Mouse (Mus musculus) embryonic facial prominence, embryonic 14.5 days (tissue): ENCODE measurements at regions not wholly inside any gene's neighbourhood (a gene's known extent, or its start where the extent isn't known, plus 50 kb on each side); places are given as distances from the start of the nearest gene placed in this dataset.
"Not testable (repeated sequence)": the region's sequence is repeated elsewhere in the genome, so short reads cannot be mapped to it uniquely, and the experiment has no call there.

ENCODE experiments used
- ATAC-seq: fragments of 200-750 bp; cut with Nextera tagmentation; 2 replicates; pipeline ENCODE4 v1.8.0; 2017; ENCODE audit warnings: low read depth, moderate number of reproducible peaks, moderate TSS enrichment
- DNase-seq: peaks from one replicate; pipeline ENCODE4 v3.0.0-alpha.2; 2015; ENCODE audit warnings: low spot score
- H3K27ac ChIP-seq: fragments of 300-500 bp; sonication (generic); replicated peaks from 2 replicates; pipeline ENCODE4 v1.5.1; 2014; ENCODE audit warnings: low read depth, mild to moderate bottlenecking, low read length, moderate library complexity
- H3K27me3 ChIP-seq: fragments of 300-500 bp; sonication (generic); replicated peaks from 2 replicates; pipeline ENCODE4 v1.6.1; 2014; ENCODE audit warnings: low read length; ENCODE audit not compliant: control insufficient read depth, insufficient read depth
- H3K36me3 ChIP-seq: fragments of 300-500 bp; sonication (generic); 2 replicates; pipeline ENCODE4 v1.6.1; 2014; ENCODE audit warnings: low read length, mixed read lengths; ENCODE audit not compliant: control insufficient read depth, insufficient read depth
- H3K4me1 ChIP-seq: fragments of 300-500 bp; sonication (generic); 2 replicates; pipeline ENCODE4 v1.6.1; 2014; ENCODE audit warnings: antibody characterized with exemption, low read length; ENCODE audit not compliant: control insufficient read depth, insufficient read depth
- H3K4me2 ChIP-seq: fragments of 300-500 bp; sonication (generic); 2 replicates; pipeline ENCODE4 v1.6.1; 2014; ENCODE audit warnings: low read depth, mild to moderate bottlenecking, low read length, moderate library complexity, mixed read lengths
- H3K4me3 ChIP-seq: fragments of 300-500 bp; sonication (generic); 2 replicates; pipeline ENCODE4 v1.5.1; 2014; ENCODE audit warnings: low read depth, mild to moderate bottlenecking, low read length
- H3K9ac ChIP-seq: fragments of 300-500 bp; sonication (generic); 2 replicates; pipeline ENCODE4 v1.6.1; 2014; ENCODE audit warnings: low read depth, mild to moderate bottlenecking, low read length, moderate library complexity, mixed read lengths
- H3K9me3 ChIP-seq: fragments of 300-500 bp; sonication (generic); 2 replicates; pipeline ENCODE4 v1.6.1; 2016; ENCODE audit warnings: low read length; ENCODE audit not compliant: control insufficient read depth
- WGBS: fragments of 180-500 bp; shearing (Covaris S2); extraction: QIAGEN DNeasy Blood & Tissue Kit; methylation state at CpG from one replicate; pipeline ENCODE4 v1.1.7; 2014; 5-methylcytosine and 5-hydroxymethylcytosine counted together

- Histone ChIP-seq H3K27me3 (no peaks in the 10 kb centered on the region), H3K4me2 (no peak overlapping the region), H3K27ac (no peak overlapping the region), H3K4me1 (no peaks in the 10 kb centered on the region), H3K36me3 (no peaks in the 10 kb centered on the region), H3K9ac (no peak overlapping the region), H3K4me3 (no peak overlapping the region), H3K9me3 (no peaks in the 10 kb centered on the region)
- no peak for ATAC-seq
- DNase-seq = peak; percentile 23
- WGBS = 59% methylated on average over 4 of the region's 4 CpGs
Measured at GRCm38 (mm10) chr13:58663316-58663715, 52.6 kb upstream of the Slc28a3 start.

GRCm38 (mm10) chr13:58668664-58669063 is 58.0 kb upstream of the Slc28a3 start:
- peak overlapping the region; percentile 40 for H3K4me2 ChIP-seq
- H3K36me3 ChIP-seq = no peaks in the 10 kb centered on the region
- H3K4me1 ChIP-seq = peaks cover 7% of the 10 kb centered on the region; the same call in 1 of the 2 replicates
- no peak for DNase-seq
- no peaks in the 10 kb centered on the region for H3K9me3 ChIP-seq
- no peak for ATAC-seq
- H3K4me3 ChIP-seq = no peak overlapping the region
- no peak overlapping the region for H3K27ac ChIP-seq
- no peaks in the 10 kb centered on the region for H3K27me3 ChIP-seq
- H3K9ac ChIP-seq = no peak overlapping the region
- WGBS = 64% methylated on average over 21 of the region's 21 CpGs

GRCm38 (mm10) chr13:58670206-58670605 is 59.5 kb upstream of the Slc28a3 start:
- peak; percentile 77 for DNase-seq
- peaks cover 7% of the 10 kb centered on the region; the same call in 1 of the 2 replicates for H3K4me1 ChIP-seq
- 0 out of 2 replicates have a peak overlapping the region, but pooled peaks have one; percentile 23 for H3K4me2 ChIP-seq
- ATAC-seq = no peak
- H3K27ac ChIP-seq = no peak overlapping the region
- no peak overlapping the region for H3K4me3 ChIP-seq
- H3K27me3 ChIP-seq = no peaks in the 10 kb centered on the region
- no peaks in the 10 kb centered on the region for H3K36me3 ChIP-seq
- H3K9me3 ChIP-seq = no peaks in the 10 kb centered on the region
- no peak overlapping the region for H3K9ac ChIP-seq
- WGBS = 31% methylated on average over 9 of the region's 9 CpGs

- H3K4me2 ChIP-seq, H3K27me3 ChIP-seq, H3K9ac ChIP-seq, ATAC-seq, H3K27ac ChIP-seq, H3K4me1 ChIP-seq, H3K4me3 ChIP-seq, DNase-seq, H3K9me3 ChIP-seq, H3K36me3 ChIP-seq: not testable (repeated sequence)
- 78% methylated on average over 1 of the region's 1 CpGs for WGBS
Measured at GRCm38 (mm10) chr13:58675611-58676010, 64.9 kb upstream of the Slc28a3 start.

GRCm38 (mm10) chr13:58677521-58677920 is 66.8 kb upstream of the Slc28a3 start:
- Histone ChIP-seq H3K27ac (no peak overlapping the region), H3K27me3 (no peaks in the 10 kb centered on the region), H3K9me3 (no peaks in the 10 kb centered on the region), H3K4me1 (no peaks in the 10 kb centered on the region), H3K9ac (no peak overlapping the region), H3K36me3 (no peaks in the 10 kb centered on the region), H3K4me3 (no peak overlapping the region), H3K4me2 (no peak overlapping the region)
- no peak for ATAC-seq
- WGBS = 85% methylated on average over 7 of the region's 7 CpGs
- no peak for DNase-seq

- no peak overlapping the region for H3K27ac ChIP-seq
- H3K36me3 ChIP-seq = no peaks in the 10 kb centered on the region
- H3K27me3 ChIP-seq = no peaks in the 10 kb centered on the region
- no peak overlapping the region for H3K4me2 ChIP-seq
- no peaks in the 10 kb centered on the region for H3K4me1 ChIP-seq
- no peak overlapping the region for H3K9ac ChIP-seq
- 76% methylated on average over 6 of the region's 6 CpGs for WGBS
- no peaks in the 10 kb centered on the region for H3K9me3 ChIP-seq
- H3K4me3 ChIP-seq = no peak overlapping the region
- no peak for ATAC-seq
- DNase-seq = no peak
Measured at GRCm38 (mm10) chr13:58679663-58680062, 69.0 kb upstream of the Slc28a3 start.

GRCm38 (mm10) chr13:58686822-58687221 is 76.1 kb upstream of the Slc28a3 start:
- no peaks in the 10 kb centered on the region for H3K27me3 ChIP-seq
- no peaks in the 10 kb centered on the region for H3K9me3 ChIP-seq
- no peak overlapping the region for H3K27ac ChIP-seq
- H3K4me2 ChIP-seq = no peak overlapping the region
- no peaks in the 10 kb centered on the region for H3K4me1 ChIP-seq
- ATAC-seq = no peak
- WGBS = 43% methylated on average over 5 of the region's 5 CpGs
- no peaks in the 10 kb centered on the region for H3K36me3 ChIP-seq
- H3K9ac ChIP-seq = no peak overlapping the region
- no peak overlapping the region for H3K4me3 ChIP-seq
- DNase-seq = no peak

- no peak for ATAC-seq
- 57% methylated on average over 2 of the region's 2 CpGs for WGBS
Measured at GRCm38 (mm10) chr13:58687609-58688008, 76.9 kb upstream of the Slc28a3 start.

GRCm38 (mm10) chr13:58688249-58688648 is 77.6 kb upstream of the Slc28a3 start:
- Histone ChIP-seq H3K4me2 (no peak overlapping the region), H3K27me3 (no peaks in the 10 kb centered on the region)
- ATAC-seq = no peak

More at GRCm38 (mm10) chr13:58687609-58688008, 76.9 kb upstream of the Slc28a3 start:
- no peaks in the 10 kb centered on the region for H3K4me1 ChIP-seq
- H3K27me3 ChIP-seq = no peaks in the 10 kb centered on the region
- H3K4me3 ChIP-seq = no peak overlapping the region
- no peak overlapping the region for H3K4me2 ChIP-seq
- DNase-seq = no peak
- no peaks in the 10 kb centered on the region for H3K9me3 ChIP-seq
- H3K27ac ChIP-seq = no peak overlapping the region
- H3K36me3 ChIP-seq = no peaks in the 10 kb centered on the region
- H3K9ac ChIP-seq = no peak overlapping the region

More at GRCm38 (mm10) chr13:58688249-58688648, 77.6 kb upstream of the Slc28a3 start:
- DNase-seq = no peak
- WGBS = 55% methylated on average over 2 of the region's 2 CpGs
- no peak overlapping the region for H3K4me3 ChIP-seq
- H3K27ac ChIP-seq = no peak overlapping the region
- H3K4me1 ChIP-seq = no peaks in the 10 kb centered on the region
- H3K9ac ChIP-seq = no peak overlapping the region
- H3K9me3 ChIP-seq = no peaks in the 10 kb centered on the region
- no peaks in the 10 kb centered on the region for H3K36me3 ChIP-seq
